Mouse (Mus musculus): ENCODE measurements around the gene Mael.

The Mael gene

DNA sequence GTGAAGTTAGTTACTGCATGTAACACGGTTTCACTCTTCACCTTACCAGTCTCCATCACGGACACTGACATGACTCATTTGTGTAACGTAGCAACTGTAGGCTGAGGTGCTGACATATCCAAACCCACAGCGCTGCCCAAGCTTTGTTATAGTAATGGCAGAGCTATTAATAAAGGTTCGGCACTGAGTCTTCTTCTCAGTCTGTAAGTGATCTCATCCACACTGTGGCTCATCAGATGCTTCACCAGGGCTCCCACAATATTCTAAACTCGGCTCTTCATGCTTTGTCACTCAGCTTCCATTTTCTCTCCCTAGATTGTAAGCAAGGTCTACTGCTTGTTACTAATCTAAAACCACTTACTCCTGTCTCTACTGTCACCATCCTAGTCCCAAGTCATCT lies 29.2 kb downstream of the Mael start:
- DNase-seq (ENCODE audit: low read depth, low spot score) = no peak

DNA sequence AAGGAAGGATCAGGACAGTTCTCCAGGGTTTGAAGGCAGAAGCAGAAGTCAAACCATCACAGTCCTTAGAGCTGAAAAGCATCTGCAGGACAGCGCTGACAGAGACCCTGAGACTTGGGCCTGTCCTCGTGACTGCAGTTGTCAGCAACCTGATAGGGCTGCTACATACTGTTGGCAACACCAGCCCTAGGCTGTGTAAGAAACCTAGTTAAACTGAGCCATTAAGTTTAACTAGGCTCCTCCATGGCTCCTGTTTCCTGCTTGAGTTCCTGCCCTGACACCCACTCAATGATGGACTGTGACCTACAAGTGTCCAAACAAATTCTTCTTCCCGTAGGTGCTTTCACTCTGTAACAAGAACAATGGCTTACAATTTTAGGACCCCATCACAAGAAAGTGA lies 33.4 kb downstream of the Mael start:
- no peak for DNase-seq (ENCODE audit: low read depth, low spot score)

DNA sequence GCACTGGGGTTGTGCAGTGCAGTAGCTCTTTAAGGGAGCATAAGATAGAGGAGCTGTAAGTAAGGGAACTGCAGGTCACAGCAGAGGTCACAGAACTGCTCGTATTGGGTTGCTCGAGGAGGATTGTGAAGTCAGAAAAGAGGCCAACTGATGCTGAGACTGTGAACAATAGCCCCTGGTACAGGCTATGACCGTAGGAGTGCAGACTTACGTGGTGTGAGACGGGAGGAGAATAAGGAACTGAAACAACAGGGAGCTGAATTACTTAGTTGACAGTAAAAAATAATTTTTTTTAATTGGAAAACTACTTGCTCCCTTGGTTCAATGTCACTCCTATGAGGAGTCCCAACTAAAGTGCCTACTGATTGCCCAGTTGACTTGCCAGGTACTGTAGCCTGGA lies 34.4 kb downstream of the Mael start:
- DNase-seq (ENCODE audit: low read depth, low spot score) = no peak

DNA sequence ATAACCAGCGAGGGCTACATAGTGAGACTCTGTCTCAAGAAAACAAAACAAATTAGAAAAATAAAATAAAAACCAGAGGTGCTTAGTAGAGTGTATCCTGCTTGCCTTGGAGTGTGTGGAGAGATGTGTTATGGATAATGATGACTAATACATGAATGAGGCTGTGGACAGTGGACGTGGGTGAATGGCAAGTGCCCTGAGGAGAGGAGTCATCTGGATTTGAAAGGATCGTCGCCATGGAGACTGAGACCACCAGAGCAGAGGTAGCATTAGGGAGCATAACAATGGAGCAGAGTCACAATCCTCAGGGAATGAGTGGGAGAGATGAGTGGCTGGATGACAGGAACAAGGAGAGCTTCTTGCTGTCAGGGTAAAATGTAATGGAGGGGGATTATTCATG lies 48.7 kb downstream of the Mael start:
- no peak for DNase-seq (ENCODE audit: low read depth, low spot score)

DNA sequence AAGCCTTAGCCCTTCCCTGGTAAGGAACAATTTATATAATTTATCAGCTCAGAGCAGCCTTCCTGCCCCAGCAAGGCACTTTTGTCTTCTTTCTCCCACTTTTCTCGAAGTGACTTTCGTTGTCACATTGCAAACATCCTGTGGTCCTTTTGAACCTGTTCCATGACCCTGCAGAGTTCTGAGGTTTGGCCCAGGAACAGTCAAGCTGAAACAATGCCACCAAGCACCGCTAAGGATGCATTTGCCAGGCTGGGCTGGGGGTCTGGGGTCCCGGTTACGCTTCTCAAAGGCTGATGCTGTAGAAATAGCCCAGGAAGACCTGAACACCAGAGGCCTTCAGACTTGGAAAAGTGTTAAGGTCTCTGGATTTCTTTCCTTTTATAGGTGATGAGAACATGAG lies 53.2 kb downstream of the Mael start:
- no peak for DNase-seq (ENCODE audit: low read depth, low spot score)

GRCm38 (mm10) chr1:166184391-166185229 lies 53.9 kb downstream of the Mael start:
- no peak for DNase-seq (ENCODE audit: low read depth, low spot score)

- DNase-seq (ENCODE audit: low read depth, low spot score) = no peak
Measured at GRCm38 (mm10) chr1:166182952-166183627, 55.5 kb downstream of the Mael start.

- no peak for DNase-seq (ENCODE audit: low read depth, low spot score)
Measured at GRCm38 (mm10) chr1:166181510-166181909, 57.0 kb downstream of the Mael start.

- DNase-seq (ENCODE audit: low read depth, low spot score) = no peak
Measured at GRCm38 (mm10) chr1:166173621-166174020, 64.9 kb downstream of the Mael start.

DNA sequence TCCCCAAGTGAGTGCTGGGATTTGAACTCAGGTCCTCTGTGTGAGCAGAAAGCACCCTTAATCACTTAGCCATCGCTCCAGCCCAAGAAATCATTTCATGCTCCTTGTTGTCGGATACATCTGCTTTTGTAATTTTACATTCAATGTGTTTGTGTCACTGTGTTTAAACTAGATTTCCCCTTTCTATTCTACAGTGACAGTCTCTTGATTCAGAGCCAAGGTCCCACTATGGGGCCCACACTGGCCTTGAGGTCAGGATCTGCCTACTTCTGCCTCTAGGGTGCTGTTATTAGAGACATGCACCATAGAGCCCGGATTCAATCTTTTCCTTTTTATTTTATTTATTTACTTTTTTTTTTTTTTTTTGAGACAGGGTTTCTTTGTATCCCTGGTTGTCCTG lies 65.6 kb downstream of the Mael start:
- DNase-seq (ENCODE audit: low read depth, low spot score) = no peak

DNA sequence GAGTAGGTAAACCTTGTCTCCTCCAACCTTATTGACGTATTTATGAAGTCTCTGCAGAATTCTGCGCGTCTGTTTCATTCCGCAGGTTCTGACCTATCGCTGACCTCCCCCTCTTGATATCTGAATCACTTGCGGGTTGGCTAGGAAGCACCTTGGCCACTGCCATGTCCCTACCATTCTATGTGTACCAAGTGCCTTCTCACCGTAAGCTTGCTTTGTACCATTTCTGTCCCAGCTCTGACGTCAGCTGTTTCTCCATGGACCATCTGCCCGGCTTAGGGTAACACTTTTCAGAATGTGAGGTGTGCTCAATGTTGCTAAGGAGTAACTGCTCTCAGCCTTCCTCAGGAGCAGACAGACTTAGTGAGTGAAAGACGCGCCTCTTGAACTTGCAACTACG lies 67.7 kb downstream of the Mael start:
- no peak for DNase-seq (ENCODE audit: low read depth, low spot score)

DNA sequence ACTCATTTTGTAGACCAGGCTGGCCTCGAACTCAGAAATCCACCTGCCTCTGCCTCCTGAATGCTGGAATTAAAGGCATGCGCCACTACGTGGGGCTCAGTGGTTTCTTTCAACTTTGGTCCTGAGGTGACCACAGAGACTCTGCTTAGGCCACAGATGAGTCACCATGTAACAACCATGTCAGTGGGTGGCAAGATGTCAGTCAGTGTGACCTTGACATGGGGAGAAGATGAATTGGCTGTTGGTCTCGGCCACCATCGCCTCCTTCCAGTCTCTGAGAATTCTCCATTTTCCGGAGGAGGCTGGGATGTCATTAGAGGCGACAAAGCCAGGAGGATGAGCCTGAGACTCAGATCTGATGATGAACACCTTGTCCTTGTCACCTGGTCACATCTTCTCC lies 68.8 kb downstream of the Mael start:
- no peak for DNase-seq (ENCODE audit: low read depth, low spot score)

- DNase-seq (ENCODE audit: low read depth, low spot score) = no peak
Measured at GRCm38 (mm10) chr1:166168017-166168416, 70.5 kb downstream of the Mael start.

GRCm38 (mm10) chr1:166167405-166167804 lies 71.1 kb downstream of the Mael start:
- no peak for DNase-seq (ENCODE audit: low read depth, low spot score)

DNA sequence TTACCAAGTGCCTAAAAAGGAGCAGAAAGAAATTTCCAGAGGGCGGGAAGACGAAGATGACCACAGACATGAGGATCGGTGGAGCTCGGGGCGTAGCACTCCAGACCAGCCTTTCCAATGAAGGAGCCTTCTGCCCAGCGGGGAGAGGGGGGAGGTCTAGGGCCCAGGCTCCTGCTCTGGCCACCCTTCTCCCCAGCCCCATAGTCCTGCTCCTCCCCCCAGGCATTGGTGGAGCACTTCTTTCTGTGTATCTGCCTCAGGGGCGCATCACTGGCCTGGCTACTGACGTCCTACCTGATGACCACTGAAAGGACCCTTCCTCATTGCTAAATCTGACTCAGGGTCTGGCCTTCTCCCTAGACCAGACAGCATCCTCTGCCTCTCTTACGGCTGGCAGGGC lies 73.4 kb downstream of the Mael start:
- DNase-seq (ENCODE audit: low read depth, low spot score) = no peak

GRCm38 (mm10) chr1:166164580-166164979 lies 74.0 kb downstream of the Mael start:
- DNase-seq (ENCODE audit: low read depth, low spot score) = no peak

GRCm38 (mm10) chr1:166160569-166161445 lies 77.7 kb downstream of the Mael start:
- DNase-seq (ENCODE audit: low read depth, low spot score) = peak; percentile 47

- DNase-seq (ENCODE audit: low read depth, low spot score) = no peak
Measured at GRCm38 (mm10) chr1:166160111-166160510, 78.4 kb downstream of the Mael start.

GRCm38 (mm10) chr1:166158664-166159063 lies 79.9 kb downstream of the Mael start:
- DNase-seq (ENCODE audit: low read depth, low spot score) = no peak

DNA sequence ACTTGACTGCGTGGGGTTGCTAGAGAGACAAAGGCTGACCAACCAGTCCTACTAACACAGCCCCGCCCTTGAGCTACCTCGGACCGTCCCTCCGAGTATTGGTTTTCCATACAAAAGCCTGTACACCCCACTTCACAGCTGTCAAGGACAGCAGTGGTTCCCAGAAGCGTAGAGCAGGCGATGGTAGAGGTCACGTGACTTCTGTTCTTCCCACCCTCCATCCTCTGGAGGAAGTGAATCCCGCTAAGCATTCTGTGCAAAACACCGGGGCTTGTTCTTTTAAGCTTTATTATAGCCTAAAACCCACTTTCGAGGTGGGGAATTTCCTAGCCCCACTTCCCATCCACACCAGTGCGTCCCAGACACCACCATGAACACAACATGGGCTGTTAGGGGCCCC lies 80.8 kb downstream of the Mael start:
- DNase-seq (ENCODE audit: low read depth, low spot score) = no peak

GRCm38 (mm10) chr1:166155113-166155494 lies 83.4 kb downstream of the Mael start:
- no peak for DNase-seq (ENCODE audit: low read depth, low spot score)

All from CD4-positive helper T cell, adult 2 months (primary cell).